ENCODE assay signal across 8 mouse cellular contexts in genomic region chr5:127290461-127291250, GRCm38 (mm10). TPM values are rescaled to one million over a fixed set of nuclear protein-coding genes. Genes with fewer than 3 reads are reported as not detected.
A peak's percentile ranks its signal among the peaks of the same experiment; 100 is the strongest.
DNase-seq lines count a peak whose midpoint lies in the region; ATAC-seq and TF ChIP-seq lines count a peak whose summit lies in the region.
"Had no signal": no experiment of that assay in that cellular context is flagged by ENCODE, and none has a peak within 500 bp of the region (broad histone marks: within the 10 kb centered on the region; RNA-seq: fewer than 3 reads in every experiment).

No protein-coding gene starts in this region.

- ATAC-seq in limb, embryonic 13.5 days (ENCODE audit: low FRiP score, low read depth) = peak; percentile 79
- ATAC-seq in granulocyte monocyte progenitor cell, adult 5-6 weeks (replicated peaks; ENCODE audit: poor library complexity, severe bottlenecking) = no peak
- no peak for ATAC-seq in intestine, postnatal 0 days

- H3K9ac ChIP-seq in limb, embryonic 13.5 days = no peak overlapping the region
- no peak overlapping the region for H3K9ac ChIP-seq in intestine, postnatal 0 days (ENCODE audit: low read depth, low read length)

- H3K4me2 ChIP-seq in limb, embryonic 13.5 days (replicated peaks) = peak overlapping the region; percentile 27
- H3K4me2 ChIP-seq in intestine, postnatal 0 days (replicated peaks; ENCODE audit: low read depth) = no peak overlapping the region

- H3K27ac ChIP-seq in limb, embryonic 13.5 days = peak overlapping the region; percentile 17; the same call in 1 of the 2 replicates
- H3K27ac ChIP-seq in intestine, postnatal 0 days (ENCODE audit: low read depth, low read length) = no peak overlapping the region

- no peak for TF ChIP-seq CTCF in brain, embryonic 14.5 days (IDR thresholded peaks at IDR 0.05; ENCODE audit: borderline replicate concordance, extremely low read depth, insufficient read depth, insufficient read length)
- no peak for TF ChIP-seq CTCF in intestine, postnatal 0 days (IDR thresholded peaks at IDR 0.05; ENCODE audit: low read depth)

- no peaks in the 10 kb centered on the region for H3K27me3 ChIP-seq in limb, embryonic 13.5 days
- H3K27me3 ChIP-seq in intestine, postnatal 0 days (replicated peaks; ENCODE audit: control insufficient read depth, insufficient read depth, low read length) = no peaks in the 10 kb centered on the region

- peaks cover 42% of the 10 kb centered on the region for H3K4me1 ChIP-seq in limb, embryonic 13.5 days
- H3K4me1 ChIP-seq in intestine, postnatal 0 days (replicated peaks; ENCODE audit: control insufficient read depth, insufficient read depth, low read length) = no peaks in the 10 kb centered on the region

- no peak overlapping the region for H3K4me3 ChIP-seq in limb, embryonic 13.5 days
- no peak overlapping the region for H3K4me3 ChIP-seq in intestine, postnatal 0 days (ENCODE audit: low read depth, low read length)

- WGBS in limb, embryonic 13.5 days = 34% methylated on average over 17 of the region's 17 CpGs
- WGBS in intestine, postnatal 0 days = 56% methylated on average over 17 of the region's 17 CpGs

- DNase-seq in brain, adult 2 months (ENCODE audit: low read depth, low spot score) = peak; percentile 96
- DNase-seq in brain, embryonic 14.5 days (ENCODE audit: low read depth) = peak; percentile 78
- peak; percentile 1 for DNase-seq in heart, adult 8-10 months (ENCODE audit: low spot score)
- DNase-seq in adrenal gland, postnatal 25 days = no peak
- DNase-seq: thymus, postnatal 4 days had no signal

- H3K9me3 ChIP-seq in limb, embryonic 13.5 days = no peaks in the 10 kb centered on the region; the same call in 1 of the 2 replicates
- H3K9me3 ChIP-seq in intestine, postnatal 0 days (ENCODE audit: control insufficient read depth) = no peaks in the 10 kb centered on the region

- no peaks in the 10 kb centered on the region for H3K36me3 ChIP-seq in limb, embryonic 13.5 days
- H3K36me3 ChIP-seq in intestine, postnatal 0 days (ENCODE audit: control insufficient read depth, insufficient read depth) = no peaks in the 10 kb centered on the region

- no peak for TF ChIP-seq POLR2A in brain, embryonic 14.5 days (IDR thresholded peaks at IDR 0.05; ENCODE audit: borderline replicate concordance, extremely low read depth, insufficient read depth, insufficient read length, poor library complexity, severe bottlenecking)

RNA-seq across cellular contexts. Expression of gene Tmem132c, which starts 49.0 kb away (rescaled TPM):
- polyA plus RNA-seq in brain, embryonic 14.5 days (2012; rRNA removed) = 9.5 and 17.2 TPM in 2 replicates
- total RNA-seq in heart, adult 8-10 months (2022) = under 1 TPM; 0.06 to 0.30 (median 0.20) TPM
- polyA plus RNA-seq in limb, embryonic 13.5 days (2015; fragmentation: Nextera tagmentation; extraction: Ambion mirVana) = 35.6 and 37.5 TPM in 2 replicates
- not detected in 2 replicates for total RNA-seq in granulocyte monocyte progenitor cell, adult 5-6 weeks (2014; fragmentation: Nextera tagmentation)
- not detected in 2 replicates for total RNA-seq in granulocyte monocyte progenitor cell, adult 5-6 weeks (2017)
- total RNA-seq in adrenal gland, postnatal 25 days (2021) = 1.3 TPM in 1 of 2 replicates, not detected in the other
- polyA plus RNA-seq in intestine, postnatal 0 days (2015; fragmentation: Nextera tagmentation; extraction: Ambion mirVana) = 0.07 and 0.18 TPM in 2 replicates
